Mouse (Mus musculus): ENCODE measurements at regions not wholly inside any gene's neighbourhood (a gene's known extent, or its start where the extent isn't known, plus 50 kb on each side); places are given as distances from the start of the nearest gene placed in this dataset.
"Not testable (repeated sequence)": the region's sequence is repeated elsewhere in the genome, so short reads cannot be mapped to it uniquely, and the experiment has no call there.

- no peak for DNase-seq
Measured at GRCm38 (mm10) chr12:114285082-114285481, 741.4 kb downstream of the Adam6a start.

- DNase-seq = no peak
Measured at GRCm38 (mm10) chr12:114287041-114287440, 743.3 kb downstream of the Adam6a start.

DNA sequence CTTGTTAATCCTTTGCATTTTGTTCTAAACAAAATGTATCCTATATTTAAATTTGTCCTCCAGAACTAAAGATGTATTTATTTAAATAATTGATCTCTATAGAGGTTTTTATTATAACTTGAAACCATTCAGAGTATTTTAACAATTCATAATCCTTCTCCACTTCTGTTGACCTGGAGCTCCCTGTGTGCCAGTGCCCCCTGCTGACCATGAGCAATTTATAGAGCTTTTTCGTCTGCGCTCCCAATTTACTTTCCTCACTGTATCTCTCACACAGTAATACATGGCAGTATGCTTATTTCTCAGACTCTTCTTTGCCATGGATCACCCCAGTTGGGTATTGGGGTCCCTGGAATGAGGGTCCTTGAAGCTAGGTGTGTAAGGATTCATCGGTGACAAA lies 747.4 kb downstream of the Adam6a start:
- no peak for DNase-seq

DNA sequence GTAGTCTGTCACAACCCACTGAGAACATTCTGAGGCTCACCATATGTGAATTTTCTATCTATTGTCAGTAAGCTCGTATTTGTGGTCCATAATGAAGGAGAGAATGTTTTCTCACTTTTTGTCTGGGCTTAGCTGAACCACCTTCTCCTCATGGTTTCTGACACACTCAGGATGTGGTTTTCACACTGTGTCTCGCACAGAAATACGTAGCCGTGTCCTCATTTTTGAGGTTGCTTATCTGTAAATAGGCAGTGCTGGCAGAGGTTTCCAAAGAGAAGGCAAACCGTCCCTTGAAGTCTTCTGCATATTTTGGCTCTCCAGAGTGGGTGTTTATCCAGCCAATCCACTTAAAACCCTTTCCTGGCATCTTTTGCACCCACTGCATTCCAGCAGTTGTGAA lies 756.1 kb downstream of the Adam6a start:
- no peak for DNase-seq

DNA sequence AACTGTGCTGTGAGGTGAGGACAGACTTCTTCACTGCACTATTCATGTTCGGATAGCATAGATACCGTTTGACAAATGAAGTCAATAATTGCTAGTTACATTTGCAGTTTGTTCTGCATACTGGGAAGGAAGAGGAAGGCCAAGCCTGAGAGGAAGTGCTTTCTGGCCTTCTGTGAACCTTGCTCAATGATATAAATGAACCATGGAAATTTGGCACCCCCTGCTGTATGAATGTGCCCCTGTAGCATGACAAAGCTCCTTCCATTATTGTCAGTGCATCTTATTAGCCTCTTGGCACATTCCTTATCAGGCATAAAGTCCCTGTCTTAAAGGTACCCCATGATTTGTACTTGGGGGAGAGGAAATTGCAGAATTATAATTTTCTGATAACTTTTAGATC lies 758.0 kb downstream of the Adam6a start:
- no peak for DNase-seq

- no peak for DNase-seq
Measured at GRCm38 (mm10) chr12:114332552-114332951, 788.8 kb downstream of the Adam6a start.

DNA sequence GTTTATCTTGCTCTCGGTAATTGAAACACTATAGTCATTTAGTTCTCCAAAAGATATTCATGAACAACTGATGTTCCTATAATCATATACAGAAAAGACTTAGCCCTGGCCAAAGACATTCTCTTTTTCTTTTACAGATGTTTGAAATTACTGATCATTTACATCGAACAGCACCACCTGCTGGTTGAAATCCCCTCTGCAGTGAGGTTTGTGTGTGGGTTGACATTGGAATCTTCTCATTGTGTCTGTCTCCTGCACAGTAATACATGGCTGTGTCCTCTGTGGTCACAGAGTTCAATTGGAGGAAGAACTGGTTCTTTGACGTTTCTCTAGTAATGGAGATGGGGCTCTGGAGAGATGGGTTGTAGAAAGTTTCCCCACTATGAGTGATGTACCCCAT lies 822.6 kb downstream of the Adam6a start:
- DNase-seq = no peak

GRCm38 (mm10) chr12:114378696-114379350 lies 835.1 kb downstream of the Adam6a start:
- DNase-seq = peak in 1 of 2 experiments; percentile 0

- no peak for DNase-seq
Measured at GRCm38 (mm10) chr12:114391447-114391846, 847.7 kb downstream of the Adam6a start.

GRCm38 (mm10) chr12:114406206-114406605 lies 862.5 kb downstream of the Adam6a start:
- DNase-seq = no peak

DNA sequence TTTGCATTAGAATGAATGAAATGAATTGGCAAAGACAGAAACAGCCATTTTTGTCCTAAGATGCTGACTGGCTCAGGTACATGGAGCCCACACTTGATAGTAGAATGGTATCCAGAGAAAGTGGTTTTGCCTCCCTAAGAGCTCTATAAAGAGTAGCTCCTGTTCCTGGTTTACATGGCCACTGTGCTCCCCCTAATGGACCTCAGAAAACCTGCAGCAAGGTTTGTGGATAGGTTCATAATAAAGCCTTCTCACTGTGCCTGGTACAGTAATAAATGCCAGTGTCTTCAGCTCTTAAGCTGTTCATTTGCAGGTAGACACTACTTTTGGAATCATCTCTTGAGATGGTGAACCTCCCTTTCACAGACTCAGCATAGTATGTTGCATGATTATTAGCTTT lies 890.8 kb downstream of the Adam6a start:
- no peak for DNase-seq

DNA sequence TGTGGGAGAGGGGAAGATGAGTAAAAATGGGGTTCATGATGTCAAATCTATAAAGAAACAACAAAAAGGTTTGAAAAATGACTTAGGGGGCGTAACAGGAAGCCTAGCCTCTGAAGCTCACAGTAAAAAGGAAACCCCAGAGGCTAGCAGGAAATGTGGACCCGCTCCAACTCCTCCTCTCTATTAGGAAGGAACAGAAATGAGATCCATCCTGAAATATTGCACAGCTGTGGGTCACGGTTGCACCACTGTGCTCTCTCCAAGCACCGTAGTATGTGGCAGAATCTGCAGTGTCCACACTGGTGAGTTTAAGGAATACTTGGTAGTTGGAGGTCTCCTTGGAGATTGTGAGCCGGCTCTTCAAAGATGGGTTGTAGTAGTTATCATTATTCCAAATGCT lies 918.3 kb downstream of the Adam6a start:
- DNase-seq = no peak

DNA sequence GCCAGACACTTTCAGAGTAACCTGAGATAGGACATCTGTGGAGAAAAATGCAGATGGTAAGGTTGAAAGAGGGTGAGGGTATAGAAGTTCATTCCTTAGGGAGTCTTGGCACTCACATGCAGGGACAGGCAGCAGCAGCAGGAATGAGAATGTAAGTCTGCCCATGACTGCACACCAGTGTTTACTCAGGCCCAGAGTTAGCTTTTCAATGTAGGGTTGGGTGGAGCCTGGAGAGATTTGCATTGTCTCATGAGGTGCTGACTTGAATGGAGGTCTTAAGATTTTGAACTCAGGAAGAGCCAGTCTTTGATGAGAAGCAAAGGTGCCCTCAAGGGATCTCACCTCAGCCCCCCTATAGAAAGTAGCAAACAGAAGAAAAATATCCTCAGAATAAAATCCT lies 918.9 kb downstream of the Adam6a start:
- no peak for DNase-seq

DNA sequence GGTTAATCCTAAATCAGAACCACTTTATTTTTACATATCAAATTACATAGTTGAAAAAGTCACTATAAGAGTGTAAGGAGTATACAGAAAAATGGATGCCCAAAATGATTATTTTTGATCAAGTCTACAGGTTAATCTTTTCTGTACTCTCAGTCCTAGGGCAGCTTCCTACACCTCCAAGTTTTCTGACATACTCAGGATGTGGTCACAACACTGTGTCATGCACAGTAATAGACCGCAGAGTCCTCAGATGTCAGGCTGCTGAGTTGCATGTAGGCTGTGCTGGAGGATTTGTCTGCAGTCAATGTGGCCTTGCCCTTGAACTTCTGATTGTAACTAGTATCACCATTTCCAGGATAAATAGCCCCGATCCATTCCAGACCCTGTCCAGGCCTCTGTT lies 925.1 kb downstream of the Adam6a start:
- DNase-seq = no peak

DNA sequence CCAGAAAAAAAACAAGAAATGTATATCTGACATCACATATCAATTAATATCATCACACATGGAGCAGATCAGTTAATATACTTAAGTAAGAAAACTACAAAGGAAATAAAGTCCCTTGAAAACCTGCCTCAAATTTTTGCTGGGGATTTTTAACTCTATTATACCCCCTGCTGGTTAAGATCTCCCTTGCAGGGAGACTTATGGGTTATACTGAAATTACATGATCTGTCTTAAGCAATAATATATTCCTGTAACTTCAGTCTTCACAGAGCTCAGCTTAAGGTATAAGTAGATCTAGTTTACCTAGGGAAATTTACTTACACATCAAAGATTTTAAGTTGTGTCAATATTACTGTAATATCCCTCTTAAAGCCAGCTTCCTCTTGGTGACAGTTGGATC lies 929.0 kb downstream of the Adam6a start:
- DNase-seq = not testable (repeated sequence)

- DNase-seq = no peak
Measured at GRCm38 (mm10) chr12:114478741-114479140, 935.0 kb downstream of the Adam6a start.

DNA sequence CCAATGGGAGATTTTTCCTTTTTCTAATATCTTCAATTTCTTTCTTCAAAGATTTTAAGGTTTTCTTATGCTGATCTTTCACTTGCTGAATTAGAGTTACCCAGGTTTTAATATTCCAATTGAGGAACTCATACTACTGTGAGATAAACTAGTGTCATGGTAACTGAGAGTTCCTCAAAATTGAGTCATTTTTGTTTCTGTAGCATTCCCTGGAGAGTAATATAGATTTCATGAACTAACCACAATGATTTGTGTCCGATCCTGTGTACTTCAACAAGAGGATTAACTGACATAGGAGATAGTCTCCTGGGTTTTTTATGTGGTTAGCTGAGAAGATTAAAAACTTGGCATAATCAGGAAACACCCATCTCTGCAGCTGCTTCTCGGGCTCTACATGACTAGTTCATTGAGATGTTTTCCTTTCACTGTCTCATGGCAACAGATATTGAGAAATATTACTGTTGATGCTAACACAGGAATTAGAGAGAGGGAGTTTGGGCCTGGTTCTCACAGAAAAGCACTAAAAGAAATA lies 949.9 kb downstream of the Adam6a start:
- DNase-seq = not testable (repeated sequence)

DNA sequence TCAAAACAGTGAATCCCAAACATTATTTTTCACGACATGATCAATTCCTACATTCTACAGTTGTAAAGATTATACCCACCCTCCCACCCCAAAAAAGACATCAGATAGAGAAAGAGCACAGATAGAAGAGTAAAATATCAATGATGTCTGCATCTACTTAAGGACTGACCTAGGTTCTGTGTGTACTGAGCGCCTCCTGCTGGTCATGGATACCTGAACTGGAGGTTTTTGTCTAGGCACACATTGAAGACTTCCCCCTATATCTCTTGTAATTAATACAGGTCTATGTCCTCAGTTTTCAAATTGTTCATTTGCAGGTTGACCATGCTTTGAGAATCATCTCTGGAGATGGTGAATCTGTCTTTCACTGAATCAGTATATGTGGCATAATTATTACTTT lies 952.0 kb downstream of the Adam6a start:
- no peak for DNase-seq

GRCm38 (mm10) chr12:114513143-114513542 lies 969.4 kb downstream of the Adam6a start:
- no peak for DNase-seq

DNA sequence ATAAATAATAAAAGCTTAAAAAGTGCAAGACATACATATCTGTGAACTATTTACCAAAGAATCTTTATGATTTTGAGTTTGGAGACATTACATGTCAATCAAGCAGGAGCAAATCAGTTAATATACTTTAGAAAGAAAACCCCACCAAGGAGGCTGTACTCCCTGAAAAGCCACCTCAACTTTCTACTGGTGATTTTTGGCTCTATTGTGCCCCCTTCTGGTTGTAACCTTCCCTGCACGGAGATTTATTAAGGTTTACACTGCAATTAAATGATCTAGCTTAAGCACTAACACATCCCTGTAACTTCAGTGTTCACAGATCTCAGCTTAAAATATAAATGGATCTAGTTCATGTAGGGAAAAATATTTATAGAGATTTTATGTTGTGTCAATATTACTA lies 998.4 kb downstream of the Adam6a start:
- DNase-seq = not testable (repeated sequence)

GRCm38 (mm10) chr12:114544931-114545330 lies 1001.2 kb downstream of the Adam6a start:
- DNase-seq = not testable (repeated sequence)

GRCm38 (mm10) chr12:114562440-114562839 lies 1018.7 kb downstream of the Adam6a start:
- DNase-seq = no peak

- no peak for DNase-seq
Measured at GRCm38 (mm10) chr12:114562978-114563377, 1019.3 kb downstream of the Adam6a start.

- DNase-seq = no peak
Measured at GRCm38 (mm10) chr12:114563683-114564082, 1020.0 kb downstream of the Adam6a start.

DNA sequence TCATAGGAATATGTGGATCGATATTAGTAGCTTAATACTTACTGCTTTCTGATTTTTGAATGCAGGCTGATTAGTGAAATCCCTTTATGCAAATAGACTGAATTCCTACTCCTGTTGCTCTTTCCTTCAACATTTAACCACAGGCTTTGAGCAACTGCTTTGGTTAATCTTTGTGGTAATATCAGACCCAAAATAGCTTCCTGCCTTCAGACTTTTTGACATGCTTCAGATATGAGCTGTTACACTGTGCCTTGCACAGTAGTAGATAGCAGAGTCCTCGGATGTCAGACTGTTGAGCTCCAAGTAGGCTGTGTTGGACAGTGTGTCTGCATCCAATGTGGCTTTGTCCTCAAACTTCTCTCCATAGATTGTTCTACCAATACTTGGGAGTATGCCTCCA lies 1020.6 kb downstream of the Adam6a start:
- no peak for DNase-seq
